Mouse (Mus musculus) urinary bladder, postnatal 36 days (tissue): ENCODE measurements around the gene Tnfsf10.
"Not testable (repeated sequence)": the region's sequence is repeated elsewhere in the genome, so short reads cannot be mapped to it uniquely, and the experiment has no call there.

ENCODE experiments used
- DNase-seq, 2 experiments: peaks; one replicate each; pipeline ENCODE4 v3.0.0; 2022; ENCODE audit warnings: low spot score in 2 of 2, mixed read lengths in 1 of 2

The Tnfsf10 gene

GRCm38 (mm10) chr3:27316559-27317287 lies at the start of gene Tnfsf10:
Gene Tnfsf10 (plus strand): TSS chr3:27317028.
- peak; percentile 13 to 27 for DNase-seq

GRCm38 (mm10) chr3:27267327-27267726 lies 49.5 kb upstream of the Tnfsf10 start:
- DNase-seq: no peak

- DNase-seq: no peak
Measured at GRCm38 (mm10) chr3:27267887-27268286, 48.9 kb upstream of the Tnfsf10 start.

GRCm38 (mm10) chr3:27269151-27269550 lies 47.7 kb upstream of the Tnfsf10 start:
- no peak for DNase-seq

- peak; percentile 37 to 56 for DNase-seq
Measured at GRCm38 (mm10) chr3:27270160-27270962, 46.5 kb upstream of the Tnfsf10 start.

- DNase-seq: no peak
Measured at GRCm38 (mm10) chr3:27272926-27273745, 43.7 kb upstream of the Tnfsf10 start.

GRCm38 (mm10) chr3:27279286-27279925 lies 37.4 kb upstream of the Tnfsf10 start:
- not testable (repeated sequence) for DNase-seq

GRCm38 (mm10) chr3:27280280-27280749 lies 36.5 kb upstream of the Tnfsf10 start:
- no peak for DNase-seq

GRCm38 (mm10) chr3:27283071-27283713 lies 33.6 kb upstream of the Tnfsf10 start:
- peak in 1 of 2 experiments; percentile 25 for DNase-seq

GRCm38 (mm10) chr3:27283796-27284195 lies 33.0 kb upstream of the Tnfsf10 start:
- DNase-seq: no peak

- no peak for DNase-seq
Measured at GRCm38 (mm10) chr3:27284227-27284626, 32.6 kb upstream of the Tnfsf10 start.

GRCm38 (mm10) chr3:27285072-27285471 lies 31.8 kb upstream of the Tnfsf10 start:
- no peak for DNase-seq

GRCm38 (mm10) chr3:27288301-27288700 lies 28.5 kb upstream of the Tnfsf10 start:
- DNase-seq: no peak

GRCm38 (mm10) chr3:27288909-27289308 lies 27.9 kb upstream of the Tnfsf10 start:
- DNase-seq: no peak

GRCm38 (mm10) chr3:27290285-27290684 lies 26.5 kb upstream of the Tnfsf10 start:
- DNase-seq: no peak

GRCm38 (mm10) chr3:27290945-27291344 lies 25.9 kb upstream of the Tnfsf10 start:
- not testable (repeated sequence) for DNase-seq

- DNase-seq: not testable (repeated sequence)
Measured at GRCm38 (mm10) chr3:27291411-27291810, 25.4 kb upstream of the Tnfsf10 start.

GRCm38 (mm10) chr3:27293645-27294385 lies 23.0 kb upstream of the Tnfsf10 start:
- no peak for DNase-seq

- no peak for DNase-seq
Measured at GRCm38 (mm10) chr3:27300451-27300850, 16.4 kb upstream of the Tnfsf10 start.
